24 mouse cellular contexts compared by ENCODE assay signal in genomic region chr17:48379050-48379449, GRCm38 (mm10). TPM values are rescaled to one million over a fixed set of nuclear protein-coding genes. Genes with fewer than 3 reads are reported as not detected.
DNase-seq lines count a peak whose midpoint lies in the region; ATAC-seq and TF ChIP-seq lines count a peak whose summit lies in the region.
"Had no signal": no experiment of that assay in that cellular context is flagged by ENCODE, and none has a peak within 500 bp of the region (broad histone marks: within the 10 kb centered on the region; RNA-seq: fewer than 3 reads in every experiment).

No protein-coding gene starts in this region.

- DNase-seq in R1 (ENCODE audit: low read depth, low spot score), result peak; percentile 23
- DNase-seq in right cerebral cortex, postnatal 10 days (ENCODE audit: low spot score in 2 of 2), result no peak
- DNase-seq in gastrocnemius, adult 2 months, result no peak
- no peak for DNase-seq in gastrocnemius, postnatal 4 days (ENCODE audit: low spot score in 2 of 2)
- DNase-seq in frontal cortex, postnatal 14 days (ENCODE audit: low spot score in 2 of 2), result no peak
- DNase-seq: adrenal gland, adult 2 months; adrenal gland, postnatal 10 days; adrenal gland, postnatal 25 days; cerebellum, adult 11-12 months; cerebellum, adult 2 months; cerebellum, adult 9-10 months; cerebellum, postnatal 10 days; cerebellum, postnatal 25 days; embryo, embryonic 11 days had no signal

- TF ChIP-seq CTCF in gastrocnemius, adult 2 months (IDR thresholded peaks at IDR 0.05), result no peak

- H3K4me3 ChIP-seq in gastrocnemius, adult 2 months, result no peak overlapping the region
- H3K4me3 ChIP-seq: embryonic facial prominence, embryonic 13.5 days; embryonic facial prominence, embryonic 15.5 days; erythroblast, embryonic 14.5 days; forebrain, embryonic 10.5 days; forebrain, embryonic 12.5 days had no signal

- ATAC-seq in granulocyte monocyte progenitor cell, adult 5-6 weeks (replicated peaks; ENCODE audit: poor library complexity, severe bottlenecking), result peak; percentile 84
- ATAC-seq in megakaryocyte progenitor cell, adult 5-6 weeks (replicated peaks; ENCODE audit: poor library complexity), result 0 out of 2 replicates have a peak, but pooled peaks have one; percentile 26
- ATAC-seq: forebrain, embryonic 14.5 days; forebrain, embryonic 16.5 days; Patski had no signal

- H3K27ac ChIP-seq in gastrocnemius, adult 2 months, result no peak overlapping the region
- H3K27ac ChIP-seq: embryonic facial prominence, embryonic 13.5 days; embryonic facial prominence, embryonic 15.5 days; forebrain, embryonic 10.5 days; forebrain, embryonic 12.5 days had no signal

- intact Hi-C loops in gastrocnemius, adult 2 months (cut with DNase I), result no loop called here

RNA-seq across cellular contexts. Expression of gene Treml1, which starts 19.3 kb away (rescaled TPM):
- not detected in 2 replicates for total RNA-seq in granulocyte monocyte progenitor cell, adult 5-6 weeks (2014; fragmentation: Nextera tagmentation)
- 0.41 TPM in 1 of 2 replicates, not detected in the other for total RNA-seq in granulocyte monocyte progenitor cell, adult 5-6 weeks (2017)
- 0.24 and 0.62 TPM in 2 replicates for total RNA-seq in megakaryocyte progenitor cell, adult 5-6 weeks (2015)
- total RNA-seq in megakaryocyte progenitor cell, adult 5-6 weeks (2017), result not detected in 2 replicates
- total RNA-seq in gastrocnemius, adult 2 months (2021), result not detected
- total RNA-seq in gastrocnemius, postnatal 4 days (2021), result under 1 TPM in 1 of 2 experiments, not detected in 1; 0.52 TPM
- total RNA-seq: adrenal gland, postnatal 25 days had no signal

RNA-seq across cellular contexts. Expression of gene Nfya, which starts 30.7 kb away (rescaled TPM):
- total RNA-seq in granulocyte monocyte progenitor cell, adult 5-6 weeks (2014; fragmentation: Nextera tagmentation), result 96.6 and 101 TPM in 2 replicates
- total RNA-seq in granulocyte monocyte progenitor cell, adult 5-6 weeks (2017), result 50.9 and 56.0 TPM in 2 replicates
- 103 and 105 TPM in 2 replicates for total RNA-seq in megakaryocyte progenitor cell, adult 5-6 weeks (2015)
- total RNA-seq in megakaryocyte progenitor cell, adult 5-6 weeks (2017), result 34.4 and 38.0 TPM in 2 replicates
- total RNA-seq in gastrocnemius, adult 2 months (2021), result 1 to 10 TPM; 6.1 to 9.4 TPM
- total RNA-seq in gastrocnemius, postnatal 4 days (2021), result 10 to 100 TPM; 26.9 to 29.3 TPM

RNA-seq across cellular contexts. Expression of gene Oard1, which starts 30.8 kb away (rescaled TPM):
- 52.6 and 59.4 TPM in 2 replicates for total RNA-seq in granulocyte monocyte progenitor cell, adult 5-6 weeks (2014; fragmentation: Nextera tagmentation)
- total RNA-seq in granulocyte monocyte progenitor cell, adult 5-6 weeks (2017), result 52.9 and 58.7 TPM in 2 replicates
- 39.8 and 42.4 TPM in 2 replicates for total RNA-seq in megakaryocyte progenitor cell, adult 5-6 weeks (2015)
- 57.9 and 60.9 TPM in 2 replicates for total RNA-seq in megakaryocyte progenitor cell, adult 5-6 weeks (2017)
- 10 to 100 TPM; 11.1 to 12.4 TPM for total RNA-seq in gastrocnemius, adult 2 months (2021)
- 10 to 100 TPM; 11.7 to 13.4 TPM for total RNA-seq in gastrocnemius, postnatal 4 days (2021)

RNA-seq across cellular contexts. Expression of gene Trem2, which starts 32.8 kb away (rescaled TPM):
- total RNA-seq in granulocyte monocyte progenitor cell, adult 5-6 weeks (2014; fragmentation: Nextera tagmentation), result 2.8 and 6.4 TPM in 2 replicates
- total RNA-seq in granulocyte monocyte progenitor cell, adult 5-6 weeks (2017), result 3.7 and 4.2 TPM in 2 replicates
- 3.4 and 5.7 TPM in 2 replicates for total RNA-seq in megakaryocyte progenitor cell, adult 5-6 weeks (2015)
- 4.2 and 13.6 TPM in 2 replicates for total RNA-seq in megakaryocyte progenitor cell, adult 5-6 weeks (2017)
- under 1 TPM in 1 of 2 experiments, not detected in 1; 0.15 TPM for total RNA-seq in gastrocnemius, adult 2 months (2021)
- total RNA-seq in gastrocnemius, postnatal 4 days (2021), result 1 to 10 TPM; 3.7 to 4.1 TPM

RNA-seq across cellular contexts. Expression of gene Apobec2, which starts 53.7 kb away (rescaled TPM):
- not detected in 2 replicates for total RNA-seq in granulocyte monocyte progenitor cell, adult 5-6 weeks (2014; fragmentation: Nextera tagmentation)
- total RNA-seq in granulocyte monocyte progenitor cell, adult 5-6 weeks (2017), result not detected in 2 replicates
- not detected in 2 replicates for total RNA-seq in megakaryocyte progenitor cell, adult 5-6 weeks (2015)
- not detected in 2 replicates for total RNA-seq in megakaryocyte progenitor cell, adult 5-6 weeks (2017)
- total RNA-seq in gastrocnemius, adult 2 months (2021), result 100 to 1,000 TPM; 439 to 602 TPM
- 100 to 1,000 TPM; 585 to 600 TPM for total RNA-seq in gastrocnemius, postnatal 4 days (2021)
